Mouse (Mus musculus): ENCODE data around the gene Plac8. TPM values are rescaled to one million over a fixed set of nuclear protein-coding genes. Genes with fewer than 3 reads are reported as not detected.

Gene Plac8
- total and polyA plus RNA-seq, 3 experiments, result 4.9 to 10.6 TPM; not detected in 1

GRCm38 (mm10) chr5:100569997-100570595, 1.9 kb downstream of the Plac8 start:
- H3K9me3 ChIP-seq (replicated peaks; ENCODE audit: insufficient read depth, low read length), result no peaks in the 10 kb centered on the region
- H3K4me1 ChIP-seq (ENCODE audit: control insufficient read depth in 1 of 2, insufficient read depth in 2 of 2, low read length in 2 of 2), result peaks cover 8 to 22% of the 10 kb centered on the region in 2 experiments
- H3K36me3 ChIP-seq (ENCODE audit: control insufficient read depth in 1 of 2, insufficient read depth in 2 of 2, low read length in 2 of 2), result peaks cover 0 to 28% of the 10 kb centered on the region in 2 experiments; a peak in 2 of 4 replicates
- DNase-seq (ENCODE audit: low read depth, low spot score), result peak; percentile 84
- TF ChIP-seq MXI1 (IDR thresholded peaks at IDR 0.05; ENCODE audit: low read depth, low read length) (peak; percentile 76), POLR2AphosphoS2 (IDR thresholded peaks at IDR 0.05; ENCODE audit: low read length) (no peak), E2F4 (IDR thresholded peaks at IDR 0.05; ENCODE audit: borderline replicate concordance, low read depth, low read length) (no peak), POLR2A (IDR thresholded peaks at IDR 0.05; ENCODE audit: control insufficient read depth in 1 of 2, insufficient read depth in 1 of 2, low read depth in 1 of 2, low read length in 2 of 2, poor library complexity in 1 of 2) (no peak), POLR2AphosphoS5 (IDR thresholded peaks at IDR 0.05; ENCODE audit: borderline replicate concordance, low read depth, low read length) (no peak), SIN3A (IDR thresholded peaks at IDR 0.05; ENCODE audit: low read length) (peak; percentile 87), KAT2A (conservative IDR thresholded peaks at IDR 0.05; ENCODE audit: low read depth, low read length) (no peak), GABPA (IDR thresholded peaks at IDR 0.05; ENCODE audit: low read depth, low read length) (no peak), CTCF (IDR thresholded peaks at IDR 0.05 in 2 of 3, conservative IDR thresholded peaks at IDR 0.05 in 1 of 3; ENCODE audit: control insufficient read depth in 1 of 3, insufficient read depth in 1 of 3, low read depth in 2 of 3, low read length in 3 of 3, poor library complexity in 1 of 3, severe bottlenecking in 1 of 3) (no peak), ZNF384 (IDR thresholded peaks at IDR 0.05; ENCODE audit: low read depth, low read length) (peak; percentile 99), RCOR1 (IDR thresholded peaks at IDR 0.05; ENCODE audit: low read depth, low read length) (peak; percentile 58), NELFE (IDR thresholded peaks at IDR 0.05; ENCODE audit: low read depth, low read length) (peak; percentile 37; the same call in 1 of the 2 replicates), ZKSCAN1 (IDR thresholded peaks at IDR 0.05; ENCODE audit: low read depth, low read length) (peak; percentile 70; the same call in 1 of the 2 replicates), SMC3 (IDR thresholded peaks at IDR 0.05; ENCODE audit: low read depth, low read length) (no peak), USF2 (IDR thresholded peaks at IDR 0.05; ENCODE audit: borderline replicate concordance in 1 of 2, insufficient read depth in 1 of 2, low read depth in 1 of 2, low read length in 2 of 2) (no peak), UBTF (IDR thresholded peaks at IDR 0.05; ENCODE audit: borderline replicate concordance, insufficient read depth, low read depth, low read length) (no peak), GATA1 (IDR thresholded peaks at IDR 0.05; ENCODE audit: low read depth, low read length) (0 out of 2 replicates have a peak, but pooled peaks have one; percentile 45), NRF1 (IDR thresholded peaks at IDR 0.05; ENCODE audit: insufficient read depth, low read depth, low read length, poor library complexity, severe bottlenecking) (no peak), USF1 (IDR thresholded peaks at IDR 0.05; ENCODE audit: low read depth, low read length) (peak; percentile 72), MYC (IDR thresholded peaks at IDR 0.05; ENCODE audit: low read depth, low read length) (peak; percentile 70), MAFK (IDR thresholded peaks at IDR 0.05; ENCODE audit: borderline replicate concordance, low read depth, low read length) (no peak), EP300 (IDR thresholded peaks at IDR 0.05; ENCODE audit: low read depth in 1 of 2, low read length in 2 of 2) (peak; percentile 43 to 61; a peak in 3 of 4 replicates), MAX (IDR thresholded peaks at IDR 0.05; ENCODE audit: low read length) (peak; percentile 70), RAD21 (IDR thresholded peaks at IDR 0.05; ENCODE audit: low read depth, low read length) (no peak), BHLHE40 (IDR thresholded peaks at IDR 0.05; ENCODE audit: borderline replicate concordance, low read depth, low read length) (peak; percentile 46; the same call in 1 of the 2 replicates), CHD1 (IDR thresholded peaks at IDR 0.05; ENCODE audit: low read depth, low read length) (0 out of 2 replicates have a peak, but pooled peaks have one; percentile 47), ELF1 (IDR thresholded peaks at IDR 0.05; ENCODE audit: low read depth, low read length) (no peak; the same call in 1 of the 2 replicates), JUND (IDR thresholded peaks at IDR 0.05; ENCODE audit: low read depth, low read length) (no peak; the same call in 1 of the 2 replicates), HCFC1 (IDR thresholded peaks at IDR 0.05; ENCODE audit: low read depth, low read length) (peak; percentile 68), ETS1 (IDR thresholded peaks at IDR 0.05; ENCODE audit: low read depth, low read length) (peak; percentile 65), ZMIZ1 (IDR thresholded peaks at IDR 0.05; ENCODE audit: low read depth, low read length) (no peak), MAZ (IDR thresholded peaks at IDR 0.05; ENCODE audit: low read depth, low read length) (0 out of 2 replicates have a peak, but pooled peaks have one; percentile 37)
- H3K9ac ChIP-seq (ENCODE audit: control insufficient read depth, low read depth, low read length, poor library complexity, severe bottlenecking), result peak overlapping the region; percentile 74
- peak overlapping the region; percentile 53 to 61 for H3K4me3 ChIP-seq (ENCODE audit: control insufficient read depth in 1 of 2, insufficient read depth in 1 of 2, low read depth in 2 of 2, low read length in 2 of 2)
- H3K27me3 ChIP-seq (ENCODE audit: control insufficient read depth in 1 of 2, insufficient read depth in 2 of 2, low read length in 2 of 2), result no peaks in the 10 kb centered on the region
- peak overlapping the region; percentile 88 for H3K27ac ChIP-seq (ENCODE audit: control insufficient read depth, low read depth, low read length)
- no peaks in the 10 kb centered on the region for H3K79me2 ChIP-seq (ENCODE audit: control insufficient read depth, insufficient read depth, low read length, poor library complexity)
